Mouse (Mus musculus) layer of hippocampus, postnatal 36 days (tissue): ENCODE data around the gene Tlr9. TPM values are rescaled to one million over a fixed set of nuclear protein-coding genes. Genes with fewer than 3 reads are reported as not detected.

Source experiments
- DNase-seq, 2 experiments: peaks; one replicate each; pipeline ENCODE4 v3.0.0; 2022
- total RNA-seq, 2 experiments: library from RNA; stranded (reverse); gene quantifications; 2 replicates each; pipeline ENCODE4 v1.2.3; 2021

Tlr9 gene
- total RNA-seq, 2 experiments from 2014 or later, result 0.97 to 1.6 TPM

GRCm38 (mm10) chr9:106232956-106233355, 10.6 kb downstream of the Tlr9 start:
- DNase-seq, result no peak

GRCm38 (mm10) chr9:106233953-106234352, 11.6 kb downstream of the Tlr9 start:
- DNase-seq, result no peak

GRCm38 (mm10) chr9:106235194-106235830, 12.9 kb downstream of the Tlr9 start:
- no peak for DNase-seq

GRCm38 (mm10) chr9:106236156-106236817, 13.9 kb downstream of the Tlr9 start:
- DNase-seq, result no peak

- no peak for DNase-seq
Measured at GRCm38 (mm10) chr9:106236818-106237211, 14.4 kb downstream of the Tlr9 start.

DNA sequence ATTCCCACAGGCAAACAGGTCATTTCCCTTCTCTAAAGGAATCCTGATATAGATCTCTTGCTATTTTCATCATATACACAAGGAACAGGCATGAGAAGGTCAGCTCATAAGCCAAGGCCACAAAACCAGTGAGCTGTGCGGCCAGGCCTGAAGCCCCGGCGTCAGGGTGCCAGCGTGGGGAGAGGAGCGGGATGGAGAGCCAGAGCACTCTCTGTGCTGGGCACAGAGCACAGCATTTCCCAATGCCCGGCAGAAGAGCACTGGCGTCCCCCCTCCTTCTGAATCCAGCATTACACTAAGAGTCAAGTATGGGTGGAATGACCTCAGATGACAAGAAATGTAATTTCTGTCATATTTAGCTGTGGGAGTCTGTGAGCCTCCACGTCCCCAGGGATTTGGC, 15.0 kb downstream of the Tlr9 start:
- DNase-seq, result no peak

GRCm38 (mm10) chr9:106237878-106238277, 15.5 kb downstream of the Tlr9 start:
- DNase-seq, result no peak

- DNase-seq, result no peak
Measured at GRCm38 (mm10) chr9:106241541-106242164, 19.3 kb downstream of the Tlr9 start.

DNA sequence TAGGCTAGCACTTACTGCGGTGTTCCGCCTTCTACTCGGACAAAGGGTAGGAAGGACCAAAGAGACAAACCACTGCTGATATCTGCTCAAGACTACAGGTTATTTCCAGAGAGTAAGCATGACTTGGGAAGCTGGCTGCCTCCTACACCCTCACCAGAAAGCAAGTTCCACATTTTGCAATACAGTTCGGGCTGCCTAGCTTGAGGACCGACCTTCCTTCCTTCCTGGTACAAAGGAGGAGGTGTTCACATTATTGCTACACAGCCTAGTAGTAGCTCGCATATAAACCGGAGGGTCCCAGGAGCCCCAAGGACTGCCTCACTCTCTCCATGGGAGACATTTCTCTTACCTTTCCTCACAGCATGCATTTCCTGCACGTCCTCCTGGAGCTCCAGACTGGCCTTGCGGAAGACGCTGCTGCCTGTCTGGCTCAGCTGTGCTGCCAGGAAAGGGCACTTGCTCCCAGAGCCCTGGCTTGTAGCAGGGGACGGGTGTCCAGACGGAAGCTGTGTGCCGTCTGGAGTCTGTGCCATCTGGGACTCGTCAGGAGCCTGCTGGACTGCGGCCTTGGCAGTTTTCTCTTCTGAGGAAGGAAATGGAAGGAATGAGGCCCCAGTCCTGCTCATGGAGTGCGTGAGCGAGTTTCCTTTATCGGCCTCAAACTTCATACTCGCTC, 20.6 kb downstream of the Tlr9 start:
- no peak for DNase-seq

DNA sequence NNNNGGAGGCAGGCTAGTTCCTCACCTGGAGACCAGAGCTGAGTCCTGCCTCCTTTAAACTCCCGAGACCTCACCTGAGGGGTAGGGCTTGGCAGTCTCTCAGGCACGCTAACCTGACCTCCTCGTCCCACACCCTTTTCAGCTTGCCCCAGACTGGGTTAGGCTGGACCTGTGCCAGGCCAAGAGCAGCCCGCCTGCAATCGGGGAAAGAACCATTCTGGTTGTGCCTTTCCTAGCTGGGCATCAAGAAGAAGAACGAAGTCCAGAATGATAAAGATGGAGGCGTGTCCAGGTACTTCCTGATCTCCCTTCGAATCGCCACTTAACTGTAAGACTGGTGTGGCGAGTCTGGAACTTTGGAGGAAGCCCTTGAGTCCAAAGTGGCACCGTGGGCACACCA, 27.2 kb downstream of the Tlr9 start:
- DNase-seq, result no peak

DNA sequence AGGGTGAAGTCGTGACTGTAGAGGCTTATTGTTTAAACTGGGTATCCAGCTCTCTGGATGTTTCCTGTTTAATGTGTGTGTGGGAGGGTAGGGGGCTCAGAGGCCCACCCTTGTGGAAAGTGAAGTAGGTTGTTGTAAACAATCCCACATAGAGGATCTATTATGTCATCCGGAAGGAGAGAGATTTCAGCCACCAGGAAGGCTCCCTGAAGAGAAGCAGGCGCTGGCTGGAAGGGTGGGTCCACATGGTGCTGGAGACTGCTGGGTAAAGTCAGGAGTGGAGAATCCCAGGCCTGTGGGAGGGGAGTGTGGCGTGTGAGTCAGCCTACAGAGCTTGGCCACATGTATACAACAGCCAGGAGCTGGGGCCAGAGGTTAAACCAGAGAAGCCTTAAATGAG, 27.8 kb downstream of the Tlr9 start:
- no peak for DNase-seq

DNA sequence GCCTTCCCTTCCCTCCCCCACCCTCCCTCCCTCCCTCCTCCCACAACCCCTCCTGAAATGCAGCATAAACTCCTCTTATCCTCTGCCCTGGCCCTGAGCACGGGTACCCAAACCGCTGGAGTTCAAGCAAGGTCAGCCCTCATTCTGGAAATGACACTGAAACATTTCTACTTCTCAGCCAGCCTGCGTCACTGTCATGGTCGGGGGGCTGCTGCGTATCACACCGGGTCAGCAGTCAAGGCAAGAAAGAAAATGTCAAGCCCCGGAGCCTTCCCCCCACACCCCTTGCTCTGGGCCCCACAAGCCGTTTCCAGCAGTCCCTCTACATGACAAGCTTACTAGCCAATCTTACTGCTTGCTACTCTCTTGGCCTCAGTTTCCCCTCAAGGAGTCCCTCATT, 28.7 kb downstream of the Tlr9 start:
- DNase-seq, result no peak

DNA sequence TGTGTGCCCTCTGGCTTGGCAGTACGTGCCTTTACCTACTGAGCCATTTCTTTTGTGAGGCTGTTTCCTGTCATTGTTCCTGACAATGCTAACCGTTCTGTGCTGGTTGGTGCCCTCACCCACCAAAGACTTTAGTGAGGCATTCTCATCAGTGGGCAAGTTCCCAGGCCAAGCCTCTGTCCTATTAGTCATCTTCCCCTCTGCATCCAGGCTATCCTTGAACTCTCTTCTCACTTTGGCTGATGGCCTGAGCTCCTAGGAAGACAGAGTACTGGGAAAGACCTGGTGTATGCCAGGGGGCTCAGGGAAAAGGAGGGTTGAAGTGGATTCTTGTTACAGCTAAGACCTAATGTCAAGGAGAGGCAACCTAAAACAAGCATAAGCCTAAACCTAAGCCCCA, 31.6 kb downstream of the Tlr9 start:
- DNase-seq, result no peak

GRCm38 (mm10) chr9:106258412-106258811, 36.0 kb downstream of the Tlr9 start:
- no peak for DNase-seq

DNA sequence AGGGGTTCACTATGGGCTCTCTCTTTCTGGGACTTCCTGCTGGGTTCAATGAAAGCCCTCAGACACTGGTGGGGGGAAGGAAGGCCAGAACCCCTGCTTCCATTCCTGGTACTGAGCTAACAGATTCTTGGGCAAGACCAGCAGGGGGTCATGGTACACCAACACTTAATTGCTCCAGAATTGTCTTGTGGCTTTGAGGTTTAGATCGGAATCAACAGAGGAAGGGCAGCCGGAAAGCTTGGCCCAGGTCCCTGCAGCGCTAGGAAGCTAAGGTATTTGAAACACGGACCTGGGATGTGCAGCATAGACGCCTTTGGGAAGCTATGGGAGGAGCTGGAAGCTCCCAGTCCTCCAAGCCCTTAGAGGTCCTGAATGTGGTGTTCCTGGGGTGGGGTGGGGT, 36.6 kb downstream of the Tlr9 start:
- no peak for DNase-seq

- DNase-seq, result no peak
Measured at GRCm38 (mm10) chr9:106261058-106261457, 38.7 kb downstream of the Tlr9 start.

DNA sequence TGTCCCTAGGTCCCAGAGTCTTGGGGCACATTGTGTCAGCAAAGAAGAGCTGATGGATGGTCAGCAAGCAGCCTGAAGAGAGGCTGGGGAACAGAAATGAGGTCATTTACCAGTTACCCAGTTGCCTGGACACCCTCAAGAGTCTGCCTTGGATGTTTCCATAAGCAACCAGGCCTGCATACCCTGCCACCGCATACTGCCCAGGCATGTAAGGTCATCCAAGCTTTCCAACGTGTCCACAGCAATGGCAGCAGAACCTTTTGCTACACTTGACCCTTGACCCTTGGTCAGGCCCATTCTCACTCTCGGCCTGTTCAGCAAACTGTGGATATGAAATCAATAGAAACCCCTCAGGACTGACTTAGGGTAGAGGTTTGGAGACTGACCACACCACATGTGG, 39.1 kb downstream of the Tlr9 start:
- no peak for DNase-seq

GRCm38 (mm10) chr9:106262075-106262474, 39.7 kb downstream of the Tlr9 start:
- no peak for DNase-seq

DNA sequence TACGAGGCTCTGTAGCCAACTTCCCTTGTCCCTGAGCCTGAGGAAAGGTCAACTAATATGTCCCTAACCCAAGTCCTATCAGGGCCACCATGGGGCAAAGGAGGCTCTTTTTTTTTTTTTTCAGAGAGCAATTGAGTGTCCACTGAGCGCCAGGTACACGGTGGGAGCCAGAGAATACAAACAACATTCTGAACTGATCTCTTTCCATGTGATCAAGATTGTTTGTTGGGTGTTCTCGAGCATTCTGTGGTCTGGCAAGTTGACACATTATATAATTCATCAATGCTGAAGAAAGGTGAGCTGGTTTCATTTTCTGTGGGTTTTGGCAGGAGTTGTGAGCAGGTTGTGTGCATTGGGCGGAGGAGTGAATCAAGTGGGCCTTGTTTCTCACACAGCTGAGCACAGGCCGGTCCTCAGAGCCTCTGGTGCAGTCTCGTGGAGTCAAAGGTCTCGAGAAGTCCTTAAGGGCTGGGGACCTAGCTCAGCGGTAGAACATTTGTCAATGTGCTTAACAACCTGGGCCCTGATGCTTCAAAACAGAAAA, 41.1 kb downstream of the Tlr9 start:
- DNase-seq, result no peak

DNA sequence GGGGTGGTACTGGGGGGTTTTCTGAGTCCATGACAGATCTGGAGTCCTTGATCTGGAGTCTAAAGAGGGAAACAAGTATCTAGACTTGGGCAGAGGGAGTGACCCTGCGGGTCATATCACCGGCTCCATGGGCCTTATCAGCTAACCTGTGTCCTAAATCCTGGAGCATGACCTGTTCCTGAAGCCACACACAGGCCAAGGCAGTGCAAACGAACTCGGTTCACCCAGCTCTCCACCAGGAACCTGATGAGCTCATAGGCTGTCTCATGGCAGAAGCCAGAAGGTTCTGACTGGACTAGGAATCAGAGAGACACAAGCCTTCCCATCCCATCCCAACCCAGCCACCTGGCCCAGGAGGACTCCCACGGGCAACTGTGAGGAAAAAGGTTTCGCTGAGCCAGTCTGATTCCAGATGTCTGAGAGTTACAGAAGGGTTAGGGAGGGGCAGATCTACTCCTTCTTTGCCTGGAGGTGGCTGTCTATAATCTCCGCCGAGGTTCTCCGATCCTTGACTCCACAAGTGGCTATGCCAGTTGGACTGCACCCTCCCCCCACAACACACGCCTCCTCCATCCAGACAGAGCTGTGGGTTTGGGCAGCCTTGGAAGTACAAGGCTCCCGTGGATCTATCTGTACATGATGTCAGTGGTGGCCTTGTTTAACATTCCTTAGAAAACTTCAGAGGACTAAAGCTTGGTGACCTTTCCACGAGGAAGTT, 43.1 kb downstream of the Tlr9 start:
- no peak for DNase-seq

- no peak for DNase-seq
Measured at GRCm38 (mm10) chr9:106266936-106267657, 44.7 kb downstream of the Tlr9 start.

- no peak for DNase-seq
Measured at GRCm38 (mm10) chr9:106268421-106268820, 46.0 kb downstream of the Tlr9 start.
